Mouse (Mus musculus): Measurements from ENCODE around the gene Gm4353.

GRCm38 (mm10) chr7:116038511-116038910 is 45.9 kb downstream of the Gm4353 start, which contains the start of gene Sox6:
- TF ChIP-seq CTCF (IDR thresholded peaks at IDR 0.05; ENCODE audit: borderline replicate concordance, insufficient read depth, low read length) (no peak), POLR2A (IDR thresholded peaks at IDR 0.05; ENCODE audit: low read depth, low read length) (no peak)

Measured in embryonic fibroblast, embryonic 13.5 days (primary cell).